Mouse (Mus musculus) heart, embryonic 14.5 days (tissue): ENCODE results near the gene Mzf1. TPM values are rescaled to one million over a fixed set of nuclear protein-coding genes. Genes with fewer than 3 reads are reported as not detected.

Source experiments
- ATAC-seq: fragments of 200-750 bp; cut with Nextera tagmentation; 2 replicates; pipeline ENCODE4 v1.8.0; 2017; ENCODE audit warnings: low read depth, moderate TSS enrichment; ENCODE audit not compliant: insufficient number of reproducible peaks, insufficient read depth, low FRiP score
- H3K27ac ChIP-seq, 2 experiments: fragments of 200-500 bp in 1 of 2; fragments of 300-500 bp in 1 of 2; sonication (generic) in 1 of 2; replicated peaks in 1 of 2; 2 replicates each; pipeline ENCODE4 v1.5.1; 2012 to 2014; ENCODE audit warnings: low read depth in 2 of 2, low read length in 2 of 2, control low read depth in 1 of 2, mild to moderate bottlenecking in 1 of 2, mixed read lengths in 1 of 2; ENCODE audit not compliant: control insufficient read depth in 1 of 2, insufficient read depth in 1 of 2
- H3K27me3 ChIP-seq: fragments of 300-500 bp; sonication (generic); 2 replicates; pipeline ENCODE4 v1.6.1; 2014; ENCODE audit warnings: mild to moderate bottlenecking, low read length, control low read depth; ENCODE audit not compliant: control insufficient read depth, insufficient read depth
- H3K36me3 ChIP-seq: fragments of 300-500 bp; sonication (generic); 2 replicates; pipeline ENCODE4 v1.6.1; 2014; ENCODE audit warnings: mild to moderate bottlenecking, control low read depth, low read length, mixed read lengths; ENCODE audit not compliant: control insufficient read depth, insufficient read depth
- H3K4me1 ChIP-seq, 2 experiments: fragments of 200-500 bp in 1 of 2; fragments of 300-500 bp in 1 of 2; sonication (generic) in 1 of 2; 2 replicates each; pipeline ENCODE4 v1.6.1; 2012 to 2014; ENCODE audit warnings: low read length in 2 of 2, control low read depth in 1 of 2, mixed read lengths in 1 of 2; ENCODE audit not compliant: control insufficient read depth in 2 of 2, insufficient read depth in 2 of 2
- H3K4me2 ChIP-seq: fragments of 300-500 bp; sonication (generic); 2 replicates; pipeline ENCODE4 v1.6.1; 2014; ENCODE audit warnings: mild to moderate bottlenecking, low read length
- H3K4me3 ChIP-seq, 2 experiments: fragments of 200-500 bp in 1 of 2; fragments of 300-500 bp in 1 of 2; sonication (generic) in 1 of 2; 2 replicates each; pipeline ENCODE4 v1.5.1; 2012 to 2014; ENCODE audit warnings: low read length in 2 of 2, mild to moderate bottlenecking in 2 of 2, control low read depth in 1 of 2, low read depth in 1 of 2, moderate library complexity in 1 of 2; ENCODE audit not compliant: control insufficient read depth in 1 of 2, insufficient read depth in 1 of 2
- H3K9ac ChIP-seq: fragments of 300-500 bp; sonication (generic); 2 replicates; pipeline ENCODE4 v1.6.1; 2014; ENCODE audit warnings: mild to moderate bottlenecking, low read length
- H3K9me3 ChIP-seq: fragments of 300-500 bp; sonication (generic); 2 replicates; pipeline ENCODE4 v1.6.1; 2016; ENCODE audit warnings: low read length, control low read depth; ENCODE audit not compliant: control insufficient read depth
- WGBS: fragments of 180-500 bp; shearing (Covaris S2); extraction: QIAGEN DNeasy Blood & Tissue Kit; methylation state at CpG from one replicate; pipeline ENCODE4 v1.1.7; 2014; 5-methylcytosine and 5-hydroxymethylcytosine counted together
- polyA plus RNA-seq: library from polyadenylated mRNA; unstranded; fragments of >200 nt; fragmentation: Nextera tagmentation; extraction: Ambion mirVana; gene quantifications from 2 replicates; pipeline ENCODE4 v1.2.1, GENCODE M21; 2014

Gene Mzf1
- polyA plus RNA-seq, 1 experiment from 2014 or later, result 1.4 TPM

DNA sequence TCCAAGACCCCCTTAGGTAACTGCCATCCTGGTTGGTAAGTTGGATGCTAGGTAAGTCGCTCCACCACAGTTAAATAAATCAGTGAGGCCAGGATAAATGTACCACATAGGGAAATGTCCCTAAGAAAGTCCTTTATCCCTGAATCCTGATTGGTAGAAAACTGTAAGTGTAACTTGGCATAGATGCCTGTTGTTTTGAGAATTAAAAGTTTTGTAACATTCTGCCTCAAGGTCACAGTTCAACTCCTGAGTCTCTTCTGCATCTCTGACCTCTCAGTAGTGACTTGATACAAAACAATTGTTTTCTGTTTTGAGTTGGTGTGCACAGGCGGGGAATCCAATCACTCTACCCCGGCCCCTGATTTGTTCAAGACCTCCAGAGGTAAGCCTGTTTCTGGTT is 55.7 kb downstream of the Mzf1 start, which contains the start of gene Trim28:
Gene Trim28 (plus strand): TSS at position 264 of the 400 bp plus-strand sequence.
- WGBS, result 84% methylated on average over 3 of the region's 3 CpGs

DNA sequence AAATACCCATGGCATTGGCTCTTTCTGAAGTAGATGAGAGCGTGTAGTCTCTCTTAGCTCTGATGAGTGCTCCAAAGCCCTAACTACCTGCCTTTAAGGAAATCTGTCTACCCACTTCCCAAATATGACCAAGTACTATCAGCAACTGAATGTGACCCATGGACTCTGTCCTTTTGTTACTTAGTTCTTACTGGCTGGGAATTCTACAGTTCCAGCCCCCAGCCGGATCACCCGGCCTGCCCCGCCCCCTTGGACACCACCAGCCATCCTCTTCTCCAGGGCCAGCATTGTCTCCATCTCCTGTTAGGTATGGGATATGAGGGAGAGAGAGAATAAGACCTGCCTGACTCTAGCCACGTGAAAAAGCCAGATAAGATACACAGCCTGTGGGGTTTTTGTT is 56.5 kb downstream of the Mzf1 start, which contains the start of gene Slc27a5:
Gene Slc27a5 (minus strand): TSS at position 140 of the 400 bp plus-strand sequence.
- Histone ChIP-seq H3K27me3 (no peaks in the 10 kb centered on the region), H3K9me3 (no peaks in the 10 kb centered on the region), H3K4me3 (no peak within 1 kb of the TSS), H3K4me1 (no peaks in the 10 kb centered on the region), H3K36me3 (no peaks in the 10 kb centered on the region), H3K4me2 (no peak within 1 kb of the TSS), H3K27ac (no peak within 1 kb of the TSS), H3K9ac (no peak within 1 kb of the TSS)
- 66% methylated on average over 5 of the region's 5 CpGs for WGBS
- no peak for ATAC-seq

More for the DNA sequence above, 55.7 kb downstream of the Mzf1 start, which contains the start of gene Trim28:
- Histone ChIP-seq H3K4me1 (no peaks in the 10 kb centered on the region), H3K27ac (no peak within 1 kb of the TSS), H3K9ac (no peak within 1 kb of the TSS), H3K27me3 (no peaks in the 10 kb centered on the region), H3K36me3 (no peaks in the 10 kb centered on the region; the same call in 1 of the 2 replicates), H3K9me3 (no peaks in the 10 kb centered on the region), H3K4me3 (no peak within 1 kb of the TSS), H3K4me2 (no peak within 1 kb of the TSS)
- ATAC-seq, result no peak

DNA sequence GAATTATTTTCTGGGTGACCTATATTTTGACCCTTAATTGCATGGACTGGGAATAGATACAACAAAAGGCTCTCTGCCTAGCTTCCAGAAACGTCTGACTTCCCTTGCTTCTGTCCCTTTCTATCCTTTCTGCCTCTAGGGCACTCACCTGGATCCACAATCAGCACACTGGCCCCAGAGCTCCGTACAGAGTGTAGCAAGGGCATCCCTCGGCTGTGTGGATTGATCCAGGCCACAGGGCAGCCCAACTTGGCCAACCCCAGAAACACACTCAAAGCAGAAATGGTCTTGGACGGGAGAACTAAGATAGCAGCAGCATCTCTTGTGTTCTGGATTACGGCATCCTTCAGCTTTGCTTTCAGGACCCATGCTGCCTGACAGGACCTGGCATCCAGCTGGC is 57.3 kb downstream of the Mzf1 start:
- Histone ChIP-seq H3K36me3 (no peaks in the 10 kb centered on the region), H3K27ac (no peak overlapping the region)
- ATAC-seq, result no peak

DNA sequence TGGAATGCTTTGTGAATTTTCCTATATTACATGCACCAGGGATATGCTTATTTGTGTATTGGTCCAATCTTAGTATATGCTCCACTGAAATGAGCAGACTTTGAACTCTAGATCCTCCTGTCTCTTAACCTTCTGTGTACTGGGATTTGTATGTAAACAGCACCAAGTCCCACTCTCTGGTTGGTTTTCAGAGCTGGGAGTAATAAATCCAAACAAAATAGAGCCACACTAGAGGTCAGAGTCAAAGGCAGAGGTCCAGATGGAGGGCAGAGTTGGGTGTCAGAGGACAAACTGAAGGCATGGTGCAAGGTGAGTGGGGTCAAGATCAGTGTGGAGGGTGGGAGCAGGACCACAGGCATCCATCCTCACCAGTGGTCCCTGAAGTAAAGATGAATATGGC is 58.7 kb downstream of the Mzf1 start:
- H3K4me3 ChIP-seq, result no peak overlapping the region
- H3K4me2 ChIP-seq, result no peak overlapping the region
- H3K27me3 ChIP-seq, result no peaks in the 10 kb centered on the region
- H3K27ac ChIP-seq, result no peak overlapping the region
- no peak for ATAC-seq
- H3K36me3 ChIP-seq, result no peaks in the 10 kb centered on the region
- H3K4me1 ChIP-seq, result no peaks in the 10 kb centered on the region
- no peaks in the 10 kb centered on the region for H3K9me3 ChIP-seq
- H3K9ac ChIP-seq, result no peak overlapping the region

More for the DNA sequence above, 57.3 kb downstream of the Mzf1 start:
- H3K9me3 ChIP-seq, result no peaks in the 10 kb centered on the region
- no peak overlapping the region for H3K4me3 ChIP-seq
- no peaks in the 10 kb centered on the region for H3K27me3 ChIP-seq
- no peak overlapping the region for H3K9ac ChIP-seq
- no peaks in the 10 kb centered on the region for H3K4me1 ChIP-seq
- 59% methylated on average over 5 of the region's 5 CpGs for WGBS
- no peak overlapping the region for H3K4me2 ChIP-seq

DNA sequence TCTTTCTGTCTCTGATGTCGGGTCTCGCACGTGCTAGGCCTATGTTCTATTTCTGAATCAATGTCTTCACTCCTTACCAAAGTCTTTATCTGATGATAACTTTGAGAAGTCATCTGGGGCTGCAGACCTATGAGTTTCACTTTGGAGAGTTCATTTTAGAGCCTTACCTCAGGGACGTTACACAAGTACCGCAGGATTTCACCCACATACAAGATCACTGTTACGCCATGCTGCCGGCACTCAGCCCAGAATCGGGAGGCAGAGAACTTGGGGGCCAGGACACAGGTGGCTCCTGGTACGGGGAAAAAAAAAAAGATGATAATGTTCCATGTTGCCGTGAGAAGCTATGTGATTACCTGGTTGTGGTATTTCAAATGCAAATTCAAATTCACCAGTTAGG is 61.4 kb downstream of the Mzf1 start:
- Histone ChIP-seq H3K27me3 (no peaks in the 10 kb centered on the region), H3K4me3 (no peak overlapping the region), H3K36me3 (no peaks in the 10 kb centered on the region), H3K27ac (no peak overlapping the region), H3K4me1 (no peaks in the 10 kb centered on the region), H3K9ac (no peak overlapping the region), H3K4me2 (no peak overlapping the region), H3K9me3 (no peaks in the 10 kb centered on the region)
- no peak for ATAC-seq
- WGBS, result 80% methylated on average over 10 of the region's 10 CpGs

Other genes starting within 250 kb of the Mzf1 start
- gene Zfp329, start 235.9 kb downstream of the Mzf1 start, polyA plus RNA-seq, result 13.6 and 14.8 TPM in 2 replicates
- gene Zfp110, start 220.0 kb downstream of the Mzf1 start, polyA plus RNA-seq, result 22.6 and 22.7 TPM in 2 replicates
- gene Zfp128, start 173.6 kb downstream of the Mzf1 start, polyA plus RNA-seq, result 3.5 and 3.8 TPM in 2 replicates
- gene Zscan22, start 156.9 kb downstream of the Mzf1 start, polyA plus RNA-seq, result 12.7 TPM in 2 replicates
- gene Rps5, start 132.5 kb downstream of the Mzf1 start, polyA plus RNA-seq, result 660 and 762 TPM in 2 replicates
- 0.30 and 0.45 TPM in 2 replicates for gene Rnf225, start 127.3 kb downstream of the Mzf1 start, polyA plus RNA-seq
- 6.1 and 6.3 TPM in 2 replicates for gene Zfp324, start 88.9 kb downstream of the Mzf1 start, polyA plus RNA-seq
- gene Zfp446, start 76.9 kb downstream of the Mzf1 start, polyA plus RNA-seq, result 4.4 and 5.2 TPM in 2 replicates
- 0.08 TPM in 1 of 2 replicates, not detected in the other for gene Slc27a5, start 56.6 kb downstream of the Mzf1 start, polyA plus RNA-seq
- 210 and 224 TPM in 2 replicates for gene Trim28, start 55.6 kb downstream of the Mzf1 start, polyA plus RNA-seq
- gene Zbtb45, start 44.7 kb downstream of the Mzf1 start, polyA plus RNA-seq, result 12.8 and 17.2 TPM in 2 replicates
- gene Chmp2a, start 20.0 kb downstream of the Mzf1 start, polyA plus RNA-seq, result 153 and 165 TPM in 2 replicates
- 151 and 180 TPM in 2 replicates for gene Ube2m, start 16.5 kb downstream of the Mzf1 start, polyA plus RNA-seq
- gene Vmn1r85, start 40.4 kb upstream of the Mzf1 start, polyA plus RNA-seq, result not detected in 2 replicates
- gene Vmn1r86, start 65.2 kb upstream of the Mzf1 start, polyA plus RNA-seq, result not detected in 2 replicates
- gene Vmn1r87, start 85.4 kb upstream of the Mzf1 start, polyA plus RNA-seq, result not detected in 2 replicates
- gene Vmn1r88, start 104.8 kb upstream of the Mzf1 start, polyA plus RNA-seq, result not detected in 2 replicates
- gene Vmn1r89, start 158.3 kb upstream of the Mzf1 start, polyA plus RNA-seq, result not detected in 2 replicates
- 53.4 and 57.5 TPM in 2 replicates for gene Lig1, start 222.5 kb upstream of the Mzf1 start, polyA plus RNA-seq
- 3.3 and 4.2 TPM in 2 replicates for gene Zswim9, start 224.0 kb upstream of the Mzf1 start, polyA plus RNA-seq